Mouse (Mus musculus) liver (tissue): Measurements from ENCODE around the gene Cpm.
"Not testable (repeated sequence)": the region's sequence is repeated elsewhere in the genome, so short reads cannot be mapped to it uniquely, and the experiment has no call there.

ENCODE experiments used
- DNase-seq: peaks from one replicate; pipeline ENCODE4 v3.0.0-alpha.2; 2020; ENCODE audit warnings: mixed read lengths

Gene Cpm

GRCm38 (mm10) chr10:117691389-117691968, 62.2 kb downstream of the Cpm start:
- DNase-seq, result no peak

- DNase-seq, result no peak
These were observed 62.9 kb downstream of the Cpm start for GRCm38 (mm10) chr10:117692173-117692572.

- no peak for DNase-seq
These were observed 63.7 kb downstream of the Cpm start for GRCm38 (mm10) chr10:117692953-117693352.

DNA sequence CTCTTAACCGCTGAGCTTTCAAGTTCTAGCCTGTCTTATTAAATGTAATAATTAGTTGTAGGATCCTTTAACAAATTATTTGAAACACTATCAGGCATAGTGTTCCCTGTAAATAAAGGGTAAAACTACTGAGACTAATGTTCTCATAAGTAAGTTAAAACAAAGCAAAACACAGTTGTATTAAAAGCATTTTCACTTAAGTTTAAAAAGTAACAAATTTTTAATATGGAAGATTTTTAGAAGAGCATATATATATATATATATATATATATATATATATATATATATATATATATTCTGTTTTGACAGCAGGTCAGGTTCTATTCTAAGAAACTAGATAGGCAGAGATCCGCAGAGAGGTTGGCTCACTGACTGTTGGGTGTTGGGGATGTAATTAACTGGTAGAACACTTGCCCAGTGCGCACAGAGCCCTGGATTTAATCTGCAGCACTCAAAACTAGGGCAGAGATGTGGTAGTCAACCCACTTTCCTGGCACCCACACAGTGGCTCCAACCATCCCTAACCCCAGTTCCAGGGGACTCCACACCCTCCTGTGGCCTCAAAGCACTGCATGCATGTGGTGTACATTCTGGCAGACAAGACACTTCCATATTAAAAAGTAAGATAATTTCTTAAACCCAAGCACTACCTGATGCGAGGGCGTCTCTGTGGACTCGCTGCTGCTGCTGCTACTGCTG, 65.1 kb downstream of the Cpm start:
- no peak for DNase-seq

- no peak for DNase-seq
These were observed 65.7 kb downstream of the Cpm start for GRCm38 (mm10) chr10:117695027-117695426.

GRCm38 (mm10) chr10:117695605-117696004, 66.3 kb downstream of the Cpm start:
- no peak for DNase-seq

DNA sequence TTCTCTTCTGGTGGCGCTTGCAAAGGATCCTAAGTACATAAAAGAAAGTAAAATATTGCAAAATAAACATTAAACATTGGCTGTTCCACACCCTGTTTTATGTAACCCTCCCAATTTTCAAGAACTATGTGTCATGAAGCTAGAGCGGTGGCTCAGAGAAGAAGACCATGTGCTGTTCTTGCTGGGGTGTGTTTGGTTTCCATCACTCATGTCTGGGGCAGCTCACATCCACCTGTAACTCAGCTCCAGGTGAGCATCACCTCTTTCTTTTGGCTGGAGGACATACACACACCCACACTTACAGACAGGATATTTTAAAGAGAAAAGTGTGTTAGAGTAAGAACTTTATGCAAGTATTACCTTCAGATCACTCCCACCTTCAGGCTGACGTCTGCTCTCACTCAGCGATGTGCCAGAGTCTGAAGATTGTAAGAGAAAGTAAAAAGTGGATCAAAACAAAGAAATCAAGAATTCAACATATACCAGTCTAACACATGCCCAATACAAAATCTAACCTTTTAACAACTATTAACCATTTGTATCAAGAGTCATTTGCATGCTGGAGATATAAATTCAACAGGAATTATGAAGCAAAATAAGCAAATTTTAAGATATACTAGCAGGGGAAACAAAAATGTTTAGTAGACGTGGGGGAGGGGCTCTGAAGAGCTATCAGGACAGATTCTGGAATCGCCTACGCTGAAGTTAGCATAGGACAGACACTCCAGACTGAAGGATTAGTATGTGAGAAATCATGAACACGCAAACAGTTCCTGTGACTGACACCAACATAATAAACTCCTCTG, 66.9 kb downstream of the Cpm start:
- no peak for DNase-seq

DNA sequence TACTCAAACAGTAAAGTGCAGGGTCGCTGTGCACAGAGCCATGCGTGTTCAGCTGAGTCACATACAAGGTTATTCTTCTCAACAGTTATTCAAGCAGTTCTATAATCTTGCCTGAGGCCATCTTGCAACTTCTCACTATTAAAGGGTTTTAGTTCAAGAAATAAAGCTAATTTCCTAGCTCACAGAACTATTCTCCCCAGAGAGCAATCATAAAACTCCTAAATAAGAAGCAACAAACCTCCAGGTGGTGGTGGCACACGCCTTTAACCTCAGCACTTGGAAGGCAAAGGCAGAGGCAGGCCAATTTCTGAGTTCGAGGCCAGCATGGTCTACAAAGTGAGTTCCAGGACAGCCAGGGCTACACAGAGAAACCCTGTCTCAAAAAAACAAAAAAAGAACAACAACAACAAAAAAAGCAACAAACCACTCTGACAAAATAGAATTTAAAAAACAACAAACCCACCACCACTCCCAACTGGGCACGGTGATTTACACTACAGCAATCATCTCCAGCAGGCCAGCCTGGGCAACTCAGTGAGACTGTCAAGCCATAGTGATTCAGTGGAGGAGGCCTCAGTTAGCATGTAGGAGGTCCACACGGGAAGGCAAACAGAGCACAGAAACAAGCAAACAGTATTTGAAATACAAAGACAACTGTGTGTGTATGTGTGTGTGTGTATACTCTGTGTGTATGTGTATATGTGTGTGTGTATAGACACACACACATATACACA, 67.7 kb downstream of the Cpm start:
- DNase-seq, result no peak

DNA sequence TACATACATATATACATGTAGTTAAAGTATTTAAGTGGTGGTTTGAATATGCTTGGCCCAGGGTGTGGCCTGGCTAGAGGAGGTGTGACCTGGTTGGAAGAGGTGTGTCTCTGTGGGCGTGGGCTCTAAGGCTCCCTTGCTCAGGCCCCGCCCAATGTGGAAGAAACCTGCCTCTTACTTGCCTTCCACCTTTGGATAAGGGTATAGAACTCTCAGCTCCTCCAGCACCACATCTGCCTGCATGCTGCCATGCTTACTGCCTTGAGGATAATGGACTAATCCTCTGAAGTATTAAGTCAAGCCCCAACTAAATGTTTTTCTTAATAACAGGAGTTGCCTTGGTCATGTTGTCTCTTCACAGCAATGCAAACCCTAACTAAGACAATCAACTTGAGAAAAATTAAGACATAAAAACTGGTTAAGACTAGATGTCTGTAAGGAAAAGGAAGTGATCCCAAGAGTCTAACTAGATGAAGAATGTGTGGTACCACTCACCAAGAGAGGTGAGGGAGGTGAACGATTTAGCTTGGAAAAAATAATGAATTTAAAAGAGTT, 68.3 kb downstream of the Cpm start:
- DNase-seq, result no peak

DNA sequence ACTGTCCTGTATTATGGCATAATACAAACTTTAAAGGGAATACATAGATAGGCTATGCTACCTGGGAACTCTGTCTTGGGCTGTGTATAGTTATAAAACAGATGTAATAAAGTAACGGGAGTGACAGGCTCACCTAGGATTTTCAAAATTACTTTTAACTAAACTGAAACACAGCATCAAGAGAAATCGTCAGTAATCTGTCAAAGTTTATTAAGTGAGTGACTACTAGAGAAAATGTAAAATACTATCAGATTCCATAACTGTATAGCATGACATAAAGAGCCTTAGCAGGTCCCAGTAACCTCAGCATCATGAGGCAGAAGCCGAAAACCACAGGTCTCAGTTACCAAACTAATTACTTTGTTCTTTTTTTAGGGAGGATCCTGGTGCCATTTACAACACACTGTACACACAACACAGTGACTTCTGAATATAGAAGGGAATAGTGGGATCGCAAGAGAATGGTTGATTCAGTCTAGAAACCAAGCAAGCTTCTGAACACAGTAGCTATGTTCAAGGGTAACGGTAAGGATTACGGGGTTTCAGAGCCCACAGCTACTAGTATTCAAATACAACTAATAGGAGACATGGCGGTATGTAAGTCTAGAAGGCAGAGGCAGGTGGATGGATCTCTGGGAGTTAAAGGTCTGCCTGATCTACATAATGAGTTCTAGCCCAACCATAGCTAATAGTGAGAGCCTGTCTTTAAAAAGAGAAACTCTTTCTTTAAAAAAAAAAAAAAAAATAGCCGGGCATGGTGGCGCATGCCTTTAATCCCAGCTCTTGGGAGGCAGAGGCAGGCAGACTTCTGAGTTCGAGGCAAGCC, 69.2 kb downstream of the Cpm start:
- DNase-seq, result no peak

- DNase-seq, result no peak
These were observed 70.6 kb downstream of the Cpm start for GRCm38 (mm10) chr10:117699914-117700313.

DNA sequence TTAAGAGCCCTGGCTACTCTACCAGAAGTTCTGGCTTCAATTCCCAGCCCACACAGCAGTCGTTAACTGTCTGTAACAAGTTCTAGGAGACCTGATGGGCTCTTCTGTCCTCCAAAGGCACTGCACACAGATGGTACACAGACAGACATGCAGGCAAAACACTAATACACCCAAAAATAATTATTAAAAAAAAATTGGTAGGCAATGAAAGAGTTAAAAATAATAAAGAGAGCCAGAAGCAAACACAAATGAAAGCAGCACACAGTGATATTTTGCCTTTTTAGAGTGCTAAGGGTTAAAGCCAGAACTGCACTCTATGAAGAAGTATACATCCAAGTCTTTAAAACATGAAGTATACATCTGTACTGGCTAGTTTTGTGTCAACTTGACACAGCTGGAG, 71.2 kb downstream of the Cpm start:
- DNase-seq, result no peak

DNA sequence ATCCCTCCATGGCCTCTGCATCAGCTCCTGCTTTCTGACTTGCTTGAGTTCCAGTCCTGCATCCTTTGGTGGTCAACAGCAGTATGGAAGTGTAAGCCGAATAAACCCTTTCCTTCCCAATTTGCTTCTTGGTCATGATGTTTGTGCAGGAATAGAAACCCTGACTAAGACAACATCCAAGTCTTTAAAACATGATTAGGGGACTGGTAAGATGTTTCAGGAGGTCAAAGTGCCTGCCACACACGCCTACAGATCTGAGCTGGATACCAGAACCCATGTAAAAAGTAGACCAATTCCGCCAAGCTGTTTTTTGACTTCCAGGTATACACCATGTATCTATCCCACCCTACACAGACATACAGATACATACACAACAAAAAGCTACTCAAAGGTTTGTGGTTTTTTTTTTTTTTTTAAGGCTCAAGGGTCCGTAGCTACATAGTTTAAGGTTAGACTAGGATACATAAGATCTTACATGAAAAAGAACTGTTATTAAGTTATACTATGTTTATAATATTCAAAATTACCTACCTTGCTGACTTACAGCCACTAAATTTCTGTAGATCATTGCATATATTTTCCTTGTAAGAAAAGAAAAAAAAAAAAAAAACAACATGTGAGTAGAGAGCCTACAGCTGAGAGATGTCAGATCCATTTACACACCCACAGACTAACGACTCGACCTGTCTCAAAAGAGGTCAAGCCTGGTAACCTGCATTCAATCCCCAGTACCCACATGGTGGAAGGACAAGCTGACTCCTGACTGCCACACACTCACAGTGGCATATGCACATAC, 71.9 kb downstream of the Cpm start:
- no peak for DNase-seq

- DNase-seq, result no peak
These were observed 72.9 kb downstream of the Cpm start for GRCm38 (mm10) chr10:117702024-117702833.

DNA sequence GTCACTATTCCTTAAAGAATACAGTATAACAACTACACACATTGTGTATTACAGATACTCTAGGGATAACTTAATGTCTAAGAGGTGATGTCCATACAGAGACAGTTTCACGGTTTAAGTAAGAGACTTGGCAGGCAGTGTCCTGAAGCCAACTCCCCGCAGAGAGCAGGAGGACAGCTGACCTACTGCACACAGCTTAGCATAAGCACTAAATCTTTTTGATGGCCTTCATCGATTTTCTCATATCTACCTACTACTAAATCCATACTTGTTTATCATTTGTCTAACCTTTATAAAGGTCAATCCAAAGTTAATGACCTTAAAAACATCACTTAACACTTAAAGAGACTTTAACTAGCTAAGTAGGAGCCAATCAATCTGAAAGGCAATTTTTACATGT, 74.2 kb downstream of the Cpm start:
- DNase-seq, result no peak

DNA sequence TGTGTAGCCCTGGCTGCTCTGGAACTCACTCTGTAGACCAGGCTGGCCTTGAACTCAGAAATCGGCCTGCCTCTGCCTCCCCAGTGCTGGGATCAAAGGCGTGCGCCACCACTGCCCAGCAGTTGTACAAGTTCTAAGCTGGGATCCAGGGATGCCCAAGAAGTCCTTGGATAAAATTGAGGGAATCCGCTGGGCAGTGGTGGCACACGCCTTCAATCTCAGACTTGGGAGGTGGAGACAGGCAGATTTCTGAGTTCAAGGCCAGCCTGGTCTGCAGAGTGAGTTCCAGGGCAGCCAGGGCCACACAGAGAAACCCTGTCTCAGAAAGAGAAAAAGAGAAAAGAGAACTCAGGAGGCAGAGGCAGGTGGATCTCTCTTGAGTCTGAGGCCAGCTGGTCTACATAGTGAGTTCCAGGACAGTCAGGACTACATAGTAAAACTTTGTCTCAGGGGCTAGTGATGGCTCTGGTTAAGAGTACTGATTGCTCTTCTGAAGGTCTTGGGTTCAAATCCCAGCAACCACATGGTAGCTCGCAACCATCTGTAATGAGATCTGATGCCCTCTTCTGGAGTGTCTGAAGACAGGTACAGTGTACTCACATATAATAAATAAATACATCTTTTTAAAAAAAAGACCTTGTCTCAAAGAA, 75.1 kb downstream of the Cpm start:
- not testable (repeated sequence) for DNase-seq

DNA sequence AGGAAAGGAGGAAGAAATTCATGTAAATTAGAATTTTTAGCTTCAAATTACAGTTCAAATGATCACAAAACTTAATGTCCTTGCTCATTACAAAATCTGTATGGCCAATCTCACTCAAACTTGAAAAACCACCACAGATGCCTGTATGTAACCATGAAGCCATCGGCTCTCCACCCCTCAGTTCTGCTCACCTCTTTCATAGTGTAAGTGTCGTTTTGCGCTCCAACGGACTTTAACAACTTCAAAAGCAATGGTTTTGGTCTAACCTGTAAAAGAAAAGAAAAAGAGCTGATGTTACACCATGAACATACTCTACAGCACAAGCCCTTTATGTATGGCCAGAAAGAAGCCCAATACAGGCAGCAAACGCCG, 75.7 kb downstream of the Cpm start:
- no peak for DNase-seq

GRCm38 (mm10) chr10:117705806-117706205, 76.5 kb downstream of the Cpm start:
- no peak for DNase-seq

DNA sequence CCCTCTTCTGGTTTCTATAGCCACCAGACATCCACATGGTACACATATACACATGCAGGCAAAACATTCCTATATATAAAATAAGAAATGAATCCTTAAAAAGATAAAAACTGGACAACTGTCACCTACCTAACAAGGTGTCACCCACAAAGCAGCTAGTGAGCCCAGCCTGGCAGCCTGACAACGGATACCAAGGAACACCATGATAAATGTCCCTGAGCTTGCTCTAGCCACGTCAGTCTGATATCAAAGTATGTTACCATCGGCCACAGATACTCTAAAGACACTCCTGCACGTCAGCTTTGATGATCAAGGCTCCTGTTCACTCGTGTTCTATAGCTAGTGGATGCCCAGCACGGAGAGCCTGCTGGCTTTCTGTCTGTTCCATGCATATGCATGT, 77.1 kb downstream of the Cpm start:
- DNase-seq, result no peak
